Mouse (Mus musculus): ENCODE data around the gene Cirbp. TPM values are rescaled to one million over a fixed set of nuclear protein-coding genes. Genes with fewer than 3 reads are reported as not detected.

Cirbp gene
- polyA plus RNA-seq, 1 experiment from 2014 or later, result 222 TPM

GRCm38 (mm10) chr10:80196167-80196566 is 30.4 kb downstream of the Cirbp start:
- 93% methylated on average over 1 of the region's 1 CpGs for WGBS
- Histone ChIP-seq H3K9ac (ENCODE audit: low read depth, low read length) (no peak overlapping the region), H3K9me3 (ENCODE audit: control insufficient read depth) (no peaks in the 10 kb centered on the region), H3K4me3 (ENCODE audit: low read depth, low read length) (no peak overlapping the region), H3K36me3 (ENCODE audit: control insufficient read depth, insufficient read depth) (no peaks in the 10 kb centered on the region), H3K4me1 (replicated peaks; ENCODE audit: control insufficient read depth, insufficient read depth, low read length) (no peaks in the 10 kb centered on the region), H3K27me3 (replicated peaks; ENCODE audit: control insufficient read depth, insufficient read depth, low read length) (0 out of 2 replicates have a peak, but pooled peaks cover 13% of the 10 kb centered on the region), H3K4me2 (replicated peaks; ENCODE audit: low read depth) (no peak overlapping the region), H3K27ac (ENCODE audit: low read depth, low read length) (no peak overlapping the region)
- TF ChIP-seq CTCF (IDR thresholded peaks at IDR 0.05; ENCODE audit: low read depth), result no peak
- no peak for ATAC-seq

GRCm38 (mm10) chr10:80196778-80197581 is 31.2 kb downstream of the Cirbp start:
- ATAC-seq, result no peak
- no peak overlapping the region for H3K9ac ChIP-seq (ENCODE audit: low read depth, low read length)

GRCm38 (mm10) chr10:80199440-80200008 is 33.7 kb downstream of the Cirbp start:
- Histone ChIP-seq H3K4me2 (replicated peaks; ENCODE audit: low read depth) (no peak overlapping the region), H3K36me3 (ENCODE audit: control insufficient read depth, insufficient read depth) (no peaks in the 10 kb centered on the region), H3K27me3 (replicated peaks; ENCODE audit: control insufficient read depth, insufficient read depth, low read length) (no peaks in the 10 kb centered on the region), H3K4me1 (replicated peaks; ENCODE audit: control insufficient read depth, insufficient read depth, low read length) (no peaks in the 10 kb centered on the region), H3K4me3 (ENCODE audit: low read depth, low read length) (no peak overlapping the region), H3K27ac (ENCODE audit: low read depth, low read length) (no peak overlapping the region), H3K9me3 (ENCODE audit: control insufficient read depth) (no peaks in the 10 kb centered on the region), H3K9ac (ENCODE audit: low read depth, low read length) (no peak overlapping the region)
- TF ChIP-seq CTCF (IDR thresholded peaks at IDR 0.05; ENCODE audit: low read depth), result peak; percentile 96
- ATAC-seq, result peak; percentile 72
- WGBS, result 52% methylated on average over 3 of the region's 3 CpGs

More at GRCm38 (mm10) chr10:80196778-80197581, 31.2 kb downstream of the Cirbp start:
- H3K27me3 ChIP-seq (replicated peaks; ENCODE audit: control insufficient read depth, insufficient read depth, low read length), result 0 out of 2 replicates have a peak, but pooled peaks cover 7% of the 10 kb centered on the region
- H3K4me1 ChIP-seq (replicated peaks; ENCODE audit: control insufficient read depth, insufficient read depth, low read length), result no peaks in the 10 kb centered on the region
- no peaks in the 10 kb centered on the region for H3K36me3 ChIP-seq (ENCODE audit: control insufficient read depth, insufficient read depth)
- 83% methylated on average over 33 of the region's 33 CpGs for WGBS
- H3K9me3 ChIP-seq (ENCODE audit: control insufficient read depth), result no peaks in the 10 kb centered on the region
- H3K4me2 ChIP-seq (replicated peaks; ENCODE audit: low read depth), result no peak overlapping the region
- no peak overlapping the region for H3K4me3 ChIP-seq (ENCODE audit: low read depth, low read length)
- no peak overlapping the region for H3K27ac ChIP-seq (ENCODE audit: low read depth, low read length)
- no peak for TF ChIP-seq CTCF (IDR thresholded peaks at IDR 0.05; ENCODE audit: low read depth)

GRCm38 (mm10) chr10:80200485-80200884 is 34.7 kb downstream of the Cirbp start:
- H3K27ac ChIP-seq (ENCODE audit: low read depth, low read length), result no peak overlapping the region
- H3K27me3 ChIP-seq (replicated peaks; ENCODE audit: control insufficient read depth, insufficient read depth, low read length), result no peaks in the 10 kb centered on the region
- no peak for ATAC-seq
- H3K9ac ChIP-seq (ENCODE audit: low read depth, low read length), result no peak overlapping the region
- H3K9me3 ChIP-seq (ENCODE audit: control insufficient read depth), result no peaks in the 10 kb centered on the region
- H3K4me1 ChIP-seq (replicated peaks; ENCODE audit: control insufficient read depth, insufficient read depth, low read length), result no peaks in the 10 kb centered on the region
- no peak overlapping the region for H3K4me2 ChIP-seq (replicated peaks; ENCODE audit: low read depth)
- no peaks in the 10 kb centered on the region for H3K36me3 ChIP-seq (ENCODE audit: control insufficient read depth, insufficient read depth)
- H3K4me3 ChIP-seq (ENCODE audit: low read depth, low read length), result no peak overlapping the region
- no peak for TF ChIP-seq CTCF (IDR thresholded peaks at IDR 0.05; ENCODE audit: low read depth)
- WGBS, result 81% methylated on average over 6 of the region's 6 CpGs

GRCm38 (mm10) chr10:80204055-80204454 is 38.3 kb downstream of the Cirbp start:
- Histone ChIP-seq H3K36me3 (ENCODE audit: control insufficient read depth, insufficient read depth) (no peaks in the 10 kb centered on the region), H3K4me1 (replicated peaks; ENCODE audit: control insufficient read depth, insufficient read depth, low read length) (no peaks in the 10 kb centered on the region), H3K9ac (ENCODE audit: low read depth, low read length) (no peak overlapping the region), H3K4me2 (replicated peaks; ENCODE audit: low read depth) (no peak overlapping the region), H3K27me3 (replicated peaks; ENCODE audit: control insufficient read depth, insufficient read depth, low read length) (no peaks in the 10 kb centered on the region), H3K27ac (ENCODE audit: low read depth, low read length) (no peak overlapping the region), H3K4me3 (ENCODE audit: low read depth, low read length) (no peak overlapping the region), H3K9me3 (ENCODE audit: control insufficient read depth) (no peaks in the 10 kb centered on the region)
- no peak for TF ChIP-seq CTCF (IDR thresholded peaks at IDR 0.05; ENCODE audit: low read depth)
- ATAC-seq, result no peak
- 29% methylated on average over 7 of the region's 7 CpGs for WGBS

GRCm38 (mm10) chr10:80207201-80207600 is 41.4 kb downstream of the Cirbp start:
- H3K4me1 ChIP-seq (replicated peaks; ENCODE audit: control insufficient read depth, insufficient read depth, low read length), result no peaks in the 10 kb centered on the region
- no peak overlapping the region for H3K27ac ChIP-seq (ENCODE audit: low read depth, low read length)
- H3K9me3 ChIP-seq (ENCODE audit: control insufficient read depth), result no peaks in the 10 kb centered on the region
- H3K9ac ChIP-seq (ENCODE audit: low read depth, low read length), result no peak overlapping the region
- H3K36me3 ChIP-seq (ENCODE audit: control insufficient read depth, insufficient read depth), result no peaks in the 10 kb centered on the region
- no peak for ATAC-seq
- no peak overlapping the region for H3K4me2 ChIP-seq (replicated peaks; ENCODE audit: low read depth)
- WGBS, result 67% methylated on average over 1 of the region's 1 CpGs
- no peaks in the 10 kb centered on the region for H3K27me3 ChIP-seq (replicated peaks; ENCODE audit: control insufficient read depth, insufficient read depth, low read length)
- H3K4me3 ChIP-seq (ENCODE audit: low read depth, low read length), result no peak overlapping the region
- no peak for TF ChIP-seq CTCF (IDR thresholded peaks at IDR 0.05; ENCODE audit: low read depth)
